Mouse (Mus musculus) NIH3T3 (cell line): ENCODE data around the gene Csrnp1.
A peak's percentile ranks its signal among the peaks of the same experiment; 100 is the strongest.

Experiments used
- DNase-seq: peaks from one replicate; pipeline ENCODE4 v3.0.0-alpha.2; 2012; ENCODE audit warnings: low read depth

Csrnp1 gene

DNA sequence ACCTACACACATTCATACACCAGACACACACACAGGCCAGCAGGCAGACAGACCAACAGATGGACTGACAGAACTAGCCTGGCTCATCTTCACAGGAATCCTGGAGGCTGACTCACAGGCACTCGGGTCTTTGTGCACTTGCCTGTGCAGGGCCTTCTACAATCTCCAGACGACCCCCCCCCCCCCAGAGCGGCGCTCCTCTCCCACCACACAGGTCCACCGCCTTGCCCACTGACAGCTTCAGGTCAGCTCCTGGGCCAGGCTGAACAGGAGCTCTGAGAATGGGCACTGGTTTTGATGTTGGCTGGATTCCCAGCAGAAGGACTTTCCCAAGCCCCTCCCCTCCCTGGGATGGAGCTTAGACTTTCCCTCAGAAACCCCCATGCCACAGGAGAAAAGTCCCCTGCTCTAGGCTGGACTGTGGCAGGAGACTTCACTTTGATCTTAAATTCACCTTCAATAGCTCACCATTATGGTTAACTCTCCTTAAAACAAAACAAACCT is 6.8 kb downstream of the Csrnp1 start:
- DNase-seq = peak; percentile 32

DNA sequence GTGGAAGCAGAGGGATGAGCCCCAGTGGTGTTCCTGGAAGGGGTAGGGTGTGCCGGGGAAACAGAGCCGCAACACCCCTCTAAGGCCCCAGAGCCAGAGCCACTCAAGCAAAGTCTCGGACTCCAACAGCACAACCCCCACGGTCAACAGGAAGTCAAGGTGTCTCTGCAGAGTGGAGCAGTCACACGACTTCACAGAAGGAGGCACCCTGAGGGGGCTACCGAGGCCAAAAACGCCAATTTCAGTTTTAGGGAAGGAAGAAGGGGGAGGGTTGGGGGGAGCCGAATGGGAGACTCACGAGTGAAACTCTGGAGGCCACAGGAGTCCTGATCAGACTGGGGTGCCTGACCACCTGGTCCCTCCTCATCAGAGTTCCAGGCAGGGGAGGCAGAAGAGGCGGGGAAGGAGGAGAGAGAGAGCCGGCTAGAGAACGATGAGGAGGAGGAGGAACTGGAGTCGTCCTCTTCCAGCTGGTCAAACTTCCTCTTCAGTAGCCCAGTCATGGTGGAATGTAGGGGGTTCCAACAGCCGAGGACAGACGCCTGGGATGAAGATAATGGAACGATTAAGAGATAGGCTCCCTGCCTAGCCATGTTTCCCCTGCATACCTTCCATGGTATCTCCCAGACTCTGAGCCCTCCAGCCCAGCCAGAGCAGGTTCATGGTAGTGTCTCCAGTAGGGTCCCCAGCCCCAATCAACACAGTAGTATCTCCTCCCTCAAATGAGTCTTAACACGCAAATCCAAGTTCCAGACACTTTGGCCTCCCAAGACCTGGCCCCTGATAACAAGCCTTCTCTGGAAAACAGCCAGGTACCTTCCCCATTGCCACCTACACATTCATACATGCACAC is 7.5 kb downstream of the Csrnp1 start:
- no peak for DNase-seq

DNA sequence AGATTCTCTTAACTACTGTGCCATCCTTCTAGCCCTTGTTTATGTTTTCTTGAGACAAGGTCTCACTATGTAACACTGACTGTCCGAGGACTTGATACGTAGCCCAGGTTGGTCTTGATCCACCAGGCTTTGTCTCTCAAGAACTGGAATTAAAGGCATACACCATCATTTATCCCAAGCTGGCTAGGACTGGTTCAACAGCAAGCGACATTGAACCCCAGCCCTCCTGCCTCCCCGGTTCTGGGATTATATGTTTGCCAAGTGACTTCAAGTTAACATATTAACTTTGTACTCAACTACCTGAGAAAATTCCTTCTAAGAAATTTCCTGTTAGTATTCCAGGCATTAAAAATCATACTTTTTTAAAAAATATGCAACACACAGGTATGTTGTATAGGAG is 9.2 kb downstream of the Csrnp1 start:
- no peak for DNase-seq

DNA sequence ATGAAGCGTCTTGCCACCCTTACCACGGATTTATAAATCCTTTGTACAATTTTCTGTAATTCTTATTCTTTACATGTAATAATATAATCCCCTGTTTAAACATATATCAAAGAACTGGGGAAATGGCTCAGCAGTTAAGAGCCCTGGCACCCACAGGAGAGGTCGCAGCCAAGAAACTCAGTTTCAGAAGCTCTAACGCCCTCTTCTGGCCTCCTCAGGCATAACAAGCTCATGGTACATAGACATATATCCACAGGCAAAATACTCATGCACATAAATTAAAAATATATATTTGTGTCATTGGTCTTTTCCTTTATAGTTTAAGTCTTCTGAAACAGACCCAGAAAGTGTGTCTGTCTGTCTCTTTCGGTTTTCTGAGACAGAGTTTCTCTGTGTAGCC is 9.8 kb downstream of the Csrnp1 start:
- DNase-seq = no peak

DNA sequence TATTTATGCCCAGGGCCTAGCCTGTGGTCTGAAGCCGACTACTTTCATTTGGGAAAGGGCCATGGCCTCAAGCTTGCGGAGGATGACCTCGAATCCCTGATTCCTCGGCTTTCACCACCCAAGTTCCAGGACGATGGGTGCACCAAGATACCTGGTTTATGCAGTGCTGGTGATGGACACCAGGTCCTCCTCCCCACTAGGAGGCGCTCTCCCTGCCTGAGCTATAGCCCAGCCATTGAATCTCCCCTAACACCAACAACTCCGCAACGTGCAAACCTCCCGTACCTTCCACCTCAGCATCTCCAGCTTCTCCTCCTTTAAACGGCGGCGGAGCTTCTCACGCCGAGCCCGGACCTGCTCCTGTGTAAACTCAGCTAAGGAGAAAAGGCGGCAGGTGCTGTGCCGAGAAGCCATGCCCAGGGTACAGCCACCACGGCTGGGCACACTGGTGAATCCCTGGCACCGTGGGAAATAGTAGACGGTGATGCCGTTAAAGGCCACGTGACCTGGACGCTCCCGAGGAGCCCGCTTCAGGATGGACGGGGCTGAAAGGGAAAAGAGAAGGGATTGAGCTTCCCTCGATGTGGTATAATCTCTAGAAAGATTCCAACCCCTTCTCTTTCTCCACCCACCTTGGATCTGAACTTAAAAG is 10.5 kb downstream of the Csrnp1 start:
- DNase-seq = peak; percentile 14

DNA sequence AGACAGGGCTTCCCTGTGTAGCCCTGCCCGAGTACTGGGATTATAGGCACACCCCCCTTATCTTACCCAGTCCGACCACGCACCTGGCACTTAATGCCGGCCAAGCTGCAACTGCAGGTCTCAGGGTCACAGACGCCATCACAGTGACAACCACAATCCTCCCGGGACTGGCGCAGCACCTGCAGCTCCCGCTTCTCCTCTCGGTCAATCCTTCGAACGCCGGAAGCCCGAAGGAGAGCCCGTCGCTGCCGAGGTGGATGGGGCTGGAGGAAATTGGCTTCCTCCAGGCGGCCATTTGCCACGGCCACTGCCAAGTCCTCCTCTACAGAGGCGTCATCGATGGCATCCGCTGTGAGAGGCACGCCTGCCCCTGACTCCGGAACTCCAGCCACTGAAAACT is 11.2 kb downstream of the Csrnp1 start:
- no peak for DNase-seq

DNA sequence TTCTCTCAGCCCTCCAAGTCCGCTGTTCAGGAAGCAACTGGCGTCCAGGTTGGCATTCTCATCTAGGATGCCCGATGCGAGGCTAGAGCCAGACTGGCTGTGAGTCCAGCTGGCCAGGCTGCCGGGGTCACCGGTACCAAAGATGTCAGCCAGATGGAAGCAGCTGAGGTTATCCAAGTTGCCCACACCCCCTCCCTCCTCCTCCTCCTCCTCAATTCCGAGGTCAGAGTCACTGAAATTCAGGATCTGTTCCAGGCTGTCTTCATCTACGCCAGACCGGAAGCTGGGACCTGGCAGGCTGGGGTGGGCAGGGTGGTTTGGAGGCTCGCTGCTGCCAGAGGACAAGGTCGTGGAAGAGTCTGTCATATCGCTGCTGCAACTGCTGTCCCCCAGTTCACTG is 11.9 kb downstream of the Csrnp1 start:
- no peak for DNase-seq

DNA sequence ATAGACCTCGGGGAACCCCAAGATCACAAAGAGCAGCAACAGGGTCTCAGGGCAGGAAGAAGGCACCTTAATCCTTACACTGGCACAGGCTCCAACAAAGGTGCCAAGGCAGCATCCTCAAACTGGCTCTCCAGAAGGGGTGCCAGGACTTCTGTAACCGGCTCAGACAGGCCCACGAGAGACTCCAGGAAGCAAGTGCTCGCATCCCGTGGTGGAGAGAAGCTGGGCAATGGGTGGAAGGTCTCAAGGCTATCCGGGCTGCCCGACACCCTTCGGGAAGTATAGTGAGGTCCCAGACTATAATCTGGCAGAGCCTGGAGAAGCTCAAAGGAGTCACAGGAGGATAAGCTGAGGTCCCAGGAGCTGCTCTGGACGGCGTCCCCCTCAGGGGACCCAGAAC is 12.3 kb downstream of the Csrnp1 start:
- no peak for DNase-seq

DNA sequence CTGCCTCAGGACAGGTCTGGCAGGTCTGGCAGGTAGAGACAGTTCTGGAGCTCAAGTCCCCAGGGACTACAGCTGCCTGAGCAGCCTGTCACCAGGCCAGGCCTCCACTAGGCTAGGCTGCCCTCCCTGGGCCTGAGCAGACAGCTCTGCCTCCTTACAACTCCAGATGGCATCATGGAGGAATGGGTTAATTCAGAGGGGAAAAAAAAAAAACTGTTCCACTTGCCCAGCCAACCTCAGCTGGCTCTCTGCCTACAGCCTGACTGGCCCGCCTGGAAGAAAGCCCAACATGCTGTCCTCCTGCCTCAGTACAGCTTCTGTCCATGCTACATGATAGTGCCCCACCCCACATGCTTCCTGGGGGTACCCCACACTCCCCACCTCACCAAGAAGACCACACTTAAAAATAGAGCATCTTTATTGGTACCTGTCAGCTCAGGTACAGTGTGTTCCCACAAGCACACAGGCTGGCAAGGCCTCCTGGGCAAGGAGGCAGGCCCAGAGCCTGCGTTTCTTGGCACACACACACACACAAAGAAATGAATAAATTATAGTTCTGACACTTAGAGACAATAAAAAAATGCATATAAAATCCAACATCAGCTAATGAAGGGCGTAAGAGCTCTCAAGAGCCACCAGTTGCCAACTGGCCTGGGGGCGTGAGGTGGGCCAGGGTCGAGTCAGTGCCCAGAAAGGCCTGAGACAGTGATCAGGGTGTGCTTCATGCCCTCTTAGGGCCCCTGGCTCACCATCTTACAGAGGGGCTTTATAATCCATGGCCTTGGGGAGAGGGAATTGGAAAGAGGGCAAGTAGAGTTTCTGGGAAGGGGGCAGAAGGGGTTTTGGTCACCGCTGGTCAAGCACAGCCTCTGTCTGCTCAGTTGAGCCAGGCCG is 13.4 kb downstream of the Csrnp1 start:
- peak; percentile 77 for DNase-seq

DNA sequence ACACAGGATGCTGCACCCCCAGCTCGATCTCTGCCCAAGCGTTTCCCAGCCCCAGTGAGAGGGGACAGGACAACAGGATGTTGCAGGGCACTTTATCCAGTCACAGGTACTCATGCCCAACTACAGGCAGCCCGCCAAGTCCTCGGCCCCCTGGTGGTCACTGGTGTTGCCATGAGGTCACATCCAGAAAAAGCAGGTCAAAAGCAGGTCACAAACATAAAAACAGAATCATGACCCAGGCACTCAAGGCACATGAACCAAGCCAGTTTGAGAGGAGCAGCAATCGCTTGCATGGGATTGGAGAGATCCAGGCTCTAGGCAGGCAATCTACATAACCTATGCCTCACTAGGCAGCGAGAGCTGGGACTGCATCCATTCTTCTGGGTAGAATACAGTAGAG is 14.2 kb downstream of the Csrnp1 start:
- DNase-seq = peak; percentile 52

DNA sequence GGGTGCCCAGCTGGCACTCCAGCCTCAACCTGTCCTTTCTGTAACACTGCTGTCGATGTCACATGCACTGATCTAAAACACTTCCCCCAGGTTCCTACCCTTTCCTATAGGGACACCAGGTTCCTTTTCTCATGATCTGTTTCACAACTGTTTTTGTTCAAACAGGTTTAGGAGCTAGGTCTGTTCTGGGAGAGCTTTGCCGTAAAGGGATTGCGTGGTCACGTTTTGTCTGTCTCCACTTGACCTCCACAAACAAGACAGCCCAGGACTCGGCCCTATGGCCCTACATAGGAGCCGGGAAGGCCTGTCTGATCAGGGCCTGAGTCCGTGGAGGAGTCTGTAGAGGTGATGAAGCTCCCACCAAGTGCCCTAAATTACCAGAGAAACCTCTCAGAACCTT is 14.6 kb downstream of the Csrnp1 start:
- DNase-seq = no peak

DNA sequence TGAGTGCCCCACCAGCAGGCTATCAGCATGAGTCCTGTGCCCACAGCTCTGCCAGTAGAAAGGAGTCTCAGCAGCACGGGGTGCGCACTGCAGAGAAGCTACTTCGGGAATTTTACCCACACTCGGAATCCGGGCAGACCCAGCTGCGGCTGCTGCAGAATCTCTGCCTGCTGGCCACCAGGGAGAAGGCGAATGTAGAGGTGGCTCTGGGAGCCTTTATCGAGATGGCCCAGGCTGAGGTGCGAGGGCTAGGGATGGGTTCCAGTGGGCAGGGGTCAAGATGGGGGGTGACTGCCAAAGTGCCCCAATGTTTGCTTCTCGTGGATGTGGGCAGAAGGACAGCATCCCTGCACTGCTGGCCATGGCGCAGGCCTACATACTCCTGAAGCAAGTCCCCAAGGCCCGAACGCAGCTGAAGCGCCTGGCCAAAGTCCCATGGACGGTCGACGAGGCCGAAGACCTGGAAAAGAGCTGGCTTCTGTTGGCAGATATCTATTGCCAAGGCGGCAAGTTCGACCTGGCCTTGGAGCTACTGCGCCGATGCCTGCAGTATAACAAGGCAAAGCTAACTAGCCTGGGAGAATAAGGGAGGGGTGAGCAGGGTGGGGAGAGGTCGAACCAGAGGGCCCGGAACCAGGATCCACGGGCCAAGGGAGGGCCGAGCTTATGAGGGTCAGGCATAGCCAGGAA is 18.1 kb downstream of the Csrnp1 start:
- DNase-seq = no peak

DNA sequence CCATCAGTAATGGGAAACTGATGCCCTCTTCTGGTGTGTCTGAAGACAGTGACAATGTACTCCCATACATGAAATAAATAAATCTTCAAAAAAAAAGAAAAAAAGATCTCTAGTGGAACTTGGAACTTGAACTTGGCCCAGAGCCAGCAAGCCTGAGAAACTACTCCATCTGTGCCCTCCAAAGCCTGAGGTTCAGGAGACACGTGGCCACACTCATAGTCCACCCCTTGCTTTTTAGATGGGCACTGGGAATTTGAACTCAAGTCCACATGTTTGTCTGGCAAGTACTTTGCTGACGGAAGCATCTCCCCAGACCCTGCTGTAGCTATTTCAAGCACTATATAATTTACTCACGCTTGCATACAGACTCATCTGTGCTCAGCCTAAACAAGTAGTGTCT is 19.3 kb downstream of the Csrnp1 start:
- DNase-seq = no peak

DNA sequence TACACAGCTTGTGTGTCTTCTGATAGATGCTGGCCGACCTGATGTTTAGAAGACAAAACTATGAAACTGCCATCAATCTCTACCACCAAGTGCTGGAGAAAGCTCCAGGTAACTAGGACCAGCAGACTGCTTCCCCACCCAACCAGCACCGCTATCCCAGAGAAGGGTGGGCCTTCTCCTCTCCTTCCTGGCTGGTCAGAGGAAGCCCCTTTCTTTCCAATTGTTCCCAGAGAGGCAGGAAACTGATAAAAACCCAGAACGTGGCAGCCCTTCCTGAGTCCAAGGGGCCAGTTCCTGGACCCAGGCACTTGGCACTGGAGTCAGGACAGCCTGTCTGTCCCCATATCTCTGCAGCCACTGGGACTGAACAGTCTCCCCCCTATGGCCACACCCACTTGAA is 20.3 kb downstream of the Csrnp1 start:
- DNase-seq = no peak

DNA sequence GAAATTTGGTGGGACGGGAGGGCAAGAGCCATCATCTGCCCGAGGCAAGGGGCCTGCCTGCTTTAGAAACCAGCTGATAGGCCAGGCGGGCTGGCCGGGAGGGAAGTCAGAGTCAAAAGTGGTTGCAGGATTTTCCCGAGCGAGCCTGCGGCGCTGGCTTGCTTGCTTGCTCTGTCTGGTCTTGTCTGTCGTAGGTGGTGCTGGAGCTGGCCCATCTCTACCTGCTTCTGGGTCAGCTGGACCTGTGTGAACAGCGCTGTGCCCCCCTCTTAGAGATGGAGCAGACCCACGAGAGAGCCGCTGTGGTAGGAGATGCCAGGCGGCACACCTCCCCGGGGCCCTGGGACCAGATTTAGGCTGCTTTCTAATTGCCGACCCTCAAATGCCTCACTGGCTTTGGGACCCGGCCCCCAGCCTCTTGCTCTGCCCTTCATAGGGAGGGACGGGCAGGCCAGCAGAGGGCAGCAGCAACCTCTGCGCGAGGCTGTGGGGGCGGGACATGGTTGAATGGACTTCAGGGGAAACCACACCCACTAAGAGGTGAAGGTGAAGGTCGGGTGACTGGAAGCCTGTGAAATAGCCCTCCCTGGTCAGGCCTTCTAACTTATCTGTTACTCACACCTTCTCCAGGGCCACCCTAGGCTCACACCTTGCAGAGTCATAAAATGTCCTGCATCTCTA is 21.3 kb downstream of the Csrnp1 start:
- DNase-seq = peak; percentile 64

DNA sequence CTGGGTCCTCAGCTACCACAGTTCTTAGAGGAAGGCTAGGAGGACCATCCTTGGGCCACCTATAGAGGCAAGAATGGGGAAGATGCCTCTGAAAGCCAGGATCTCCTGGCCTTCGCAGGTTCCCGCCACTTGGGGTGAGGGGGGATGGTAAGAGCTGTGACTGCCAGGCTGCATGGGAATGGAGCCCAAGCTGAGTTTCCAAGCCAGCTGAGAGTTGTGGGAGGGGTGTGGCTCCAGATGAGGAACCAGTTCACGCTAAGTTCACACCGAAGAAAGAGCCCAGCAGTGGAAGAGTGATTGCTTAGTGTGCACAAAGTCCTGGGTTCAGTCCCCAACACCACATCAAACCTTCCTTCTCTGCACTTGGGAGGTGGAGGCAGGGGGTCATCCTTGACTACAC is 22.2 kb downstream of the Csrnp1 start:
- peak; percentile 55 for DNase-seq

DNA sequence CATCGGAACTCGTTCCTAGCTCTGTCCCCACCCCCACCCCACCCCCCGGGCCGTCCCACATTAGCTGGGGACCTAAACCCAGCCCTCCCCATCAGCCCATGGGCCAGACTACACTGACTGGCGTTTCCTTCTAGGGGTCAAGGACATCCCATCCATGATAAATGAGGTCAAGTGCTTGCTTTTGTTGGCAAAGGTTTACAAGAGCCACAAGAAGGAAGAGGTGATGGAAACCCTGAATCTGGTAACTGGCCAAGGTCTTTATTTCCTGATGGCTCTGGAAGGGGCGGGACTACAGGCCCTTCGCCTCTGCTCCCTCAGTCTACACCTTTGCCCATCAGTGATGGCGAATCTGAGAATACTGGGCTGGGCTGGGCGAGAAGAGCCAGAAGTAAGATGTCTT is 25.6 kb downstream of the Csrnp1 start:
- no peak for DNase-seq

DNA sequence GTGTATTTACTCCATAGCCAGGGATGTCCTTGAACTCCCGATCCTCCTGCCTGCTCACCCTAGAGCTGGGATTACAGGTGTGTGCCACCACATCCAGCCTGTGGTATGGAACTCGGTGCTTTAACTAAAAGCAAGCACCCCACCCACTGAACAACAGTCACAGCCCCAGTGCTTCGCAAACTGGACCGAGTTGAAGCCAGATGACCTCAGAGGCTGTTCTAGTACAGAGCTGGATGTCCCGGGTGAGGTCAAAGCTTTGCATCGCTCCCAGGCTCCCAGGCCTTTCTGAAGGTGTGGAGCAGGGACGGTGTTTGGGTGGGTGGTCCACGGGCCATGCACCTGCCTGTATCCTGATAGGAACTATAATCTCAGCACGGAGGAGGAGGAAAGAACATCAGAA is 33.1 kb downstream of the Csrnp1 start:
- no peak for DNase-seq

DNA sequence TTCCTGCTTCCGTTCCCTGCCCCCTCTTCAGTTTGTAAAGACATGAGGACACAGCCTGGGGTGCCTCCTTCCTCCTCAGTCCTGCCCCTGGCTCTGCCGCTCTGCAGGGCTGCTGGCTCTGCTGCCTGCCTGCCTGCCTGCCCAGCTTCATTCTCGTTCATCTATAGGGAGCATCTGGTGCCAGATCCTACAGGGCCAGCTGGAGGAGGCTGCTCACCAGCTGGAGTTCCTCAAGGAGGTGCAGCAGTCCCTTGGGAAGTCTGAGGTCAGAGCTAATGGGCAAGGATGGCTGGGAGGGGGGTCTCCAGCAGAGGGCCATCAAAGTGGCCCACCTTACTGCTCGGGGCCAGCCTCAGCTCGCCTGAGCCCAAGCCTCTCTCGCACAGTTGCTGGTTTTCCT is 34.0 kb downstream of the Csrnp1 start:
- no peak for DNase-seq

DNA sequence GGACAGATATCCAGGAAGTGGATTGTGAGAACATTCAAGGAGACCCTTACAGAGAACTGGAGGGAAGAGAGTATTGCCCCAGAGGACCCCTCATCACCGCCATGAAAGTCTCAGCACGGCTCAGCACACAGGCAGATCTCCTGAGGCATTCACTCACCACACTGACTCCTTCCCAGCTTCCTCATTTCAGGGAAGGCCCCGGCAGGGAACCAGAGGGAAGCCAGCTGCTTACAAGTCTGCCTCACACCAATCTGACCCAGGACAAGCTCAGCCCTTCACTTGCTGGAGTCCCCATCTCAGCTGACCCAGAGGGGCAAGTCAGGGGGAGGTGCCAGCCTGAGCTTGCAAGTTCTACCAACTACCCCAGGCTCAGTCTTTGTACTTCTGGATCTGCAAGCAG is 35.7 kb downstream of the Csrnp1 start:
- DNase-seq = no peak

DNA sequence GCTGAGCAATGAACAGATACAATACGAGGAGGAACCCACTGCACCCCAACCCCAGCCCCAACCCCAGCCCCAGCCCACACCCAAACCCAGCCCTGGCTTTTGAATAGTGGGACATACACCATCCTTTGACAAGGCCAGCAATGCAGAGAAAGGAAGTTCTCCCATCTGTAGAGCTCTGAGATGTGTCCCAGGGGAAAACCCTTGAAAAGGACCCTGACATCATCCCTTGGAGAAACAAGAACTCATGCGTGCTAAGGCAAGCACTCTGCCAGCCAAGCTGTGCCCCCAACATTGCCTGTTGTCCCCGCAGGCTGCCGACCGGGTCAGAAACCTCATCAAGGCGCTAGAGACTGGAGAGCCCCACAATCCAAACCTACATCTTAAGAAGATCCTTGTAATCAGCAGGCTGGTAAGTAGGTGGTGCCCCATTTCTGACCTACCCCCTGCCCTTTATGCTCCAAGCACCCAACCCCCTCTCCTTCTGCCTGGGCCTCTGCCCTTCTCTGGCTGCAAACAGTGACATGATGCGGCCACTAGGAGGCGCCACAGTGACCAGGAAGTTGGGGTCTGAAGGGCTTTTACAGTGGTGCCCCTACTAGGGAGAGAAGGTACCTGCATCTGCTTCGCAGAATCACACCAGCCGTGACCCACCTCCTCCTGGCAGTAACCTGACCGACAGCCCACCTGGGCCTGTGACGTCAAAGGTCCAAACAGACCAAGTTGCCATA is 39.1 kb downstream of the Csrnp1 start:
- DNase-seq = peak; percentile 42
